Mouse (Mus musculus): Measurements from ENCODE around the gene BC051142.
"Not testable (repeated sequence)": the region's sequence is repeated elsewhere in the genome, so short reads cannot be mapped to it uniquely, and the experiment has no call there.

The BC051142 gene

DNA sequence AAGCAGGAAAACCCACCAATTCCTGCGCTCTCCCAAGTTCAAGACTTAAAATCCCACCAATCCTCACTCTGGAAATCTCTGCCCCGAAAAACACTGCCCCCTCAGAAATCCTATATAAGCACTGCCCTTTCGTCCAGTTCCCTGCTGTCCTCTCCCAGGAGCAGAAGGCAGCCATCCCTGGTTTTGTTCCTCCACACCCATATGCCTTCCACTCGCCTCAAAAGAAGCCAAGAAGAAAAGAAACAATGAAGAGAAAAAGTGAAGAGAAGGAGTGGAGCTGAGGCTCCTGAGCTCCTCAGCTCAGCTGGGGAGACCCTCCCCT lies 735 bp downstream of the BC051142 start:
- no peak for DNase-seq

- DNase-seq: peak; percentile 91 to 94
These were observed 12.5 kb downstream of the BC051142 start for GRCm38 (mm10) chr17:34411117-34411516.

DNA sequence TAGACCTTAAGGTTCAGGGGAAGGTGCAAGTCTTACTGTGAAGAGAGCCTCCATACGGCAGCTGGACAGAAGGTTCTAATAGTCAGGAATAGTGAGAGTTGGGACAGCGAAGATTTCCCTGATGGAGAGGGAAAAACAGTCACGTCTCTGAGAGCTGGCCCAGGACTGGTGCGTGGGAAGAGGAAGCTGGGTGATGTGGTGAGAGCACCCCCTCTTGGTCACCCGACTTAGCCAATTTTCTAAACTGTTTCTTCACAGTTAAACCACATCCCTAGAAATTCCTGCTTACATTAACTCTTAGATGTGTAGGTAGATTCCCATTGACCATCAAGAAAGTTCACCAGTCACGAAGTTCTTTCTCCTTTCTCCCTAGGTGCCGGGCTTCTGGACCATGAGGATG lies 21.4 kb downstream of the BC051142 start:
- DNase-seq: peak in 1 of 2 experiments; percentile 16

GRCm38 (mm10) chr17:34427597-34427996 lies 29.0 kb downstream of the BC051142 start:
- DNase-seq: no peak

DNA sequence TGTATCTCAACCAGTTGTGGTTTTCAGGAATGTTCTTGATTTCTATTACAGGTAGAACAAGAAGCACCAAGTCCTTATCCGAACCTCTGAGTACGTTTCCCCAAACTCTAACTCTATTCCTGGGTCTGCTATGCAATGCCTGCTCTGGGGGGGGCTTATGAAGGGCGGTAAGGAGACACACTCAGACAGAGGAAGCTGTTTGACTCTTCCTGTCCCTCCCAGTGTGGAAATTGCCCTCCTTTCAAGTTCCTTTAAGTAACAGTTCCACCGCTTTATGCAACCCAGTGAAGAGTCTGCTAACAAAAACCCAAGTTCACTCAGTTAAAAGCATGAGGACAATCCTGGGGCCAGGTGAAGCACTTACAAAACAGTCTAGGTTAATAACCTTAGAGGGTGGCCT lies 38.5 kb downstream of the BC051142 start:
- DNase-seq: no peak

DNA sequence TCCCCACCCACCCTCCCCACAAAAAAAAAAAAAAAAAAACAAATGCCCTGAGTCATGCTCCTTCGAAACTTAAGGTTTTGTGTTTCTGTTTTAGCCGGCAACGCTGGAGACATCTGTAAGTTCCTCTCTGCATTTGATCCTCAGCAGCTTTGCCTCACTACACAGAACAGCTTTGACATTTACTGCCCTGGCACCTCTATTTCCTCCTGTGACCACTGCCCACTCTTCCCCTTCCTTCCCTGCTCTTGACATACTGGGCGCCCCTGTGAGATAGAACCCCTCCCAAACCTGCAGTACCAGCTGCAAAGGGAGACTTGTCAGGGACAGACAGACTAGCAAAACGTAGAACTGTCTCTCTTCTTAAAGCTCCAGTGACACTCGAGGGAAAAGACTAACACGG lies 39.0 kb downstream of the BC051142 start:
- DNase-seq: no peak

DNA sequence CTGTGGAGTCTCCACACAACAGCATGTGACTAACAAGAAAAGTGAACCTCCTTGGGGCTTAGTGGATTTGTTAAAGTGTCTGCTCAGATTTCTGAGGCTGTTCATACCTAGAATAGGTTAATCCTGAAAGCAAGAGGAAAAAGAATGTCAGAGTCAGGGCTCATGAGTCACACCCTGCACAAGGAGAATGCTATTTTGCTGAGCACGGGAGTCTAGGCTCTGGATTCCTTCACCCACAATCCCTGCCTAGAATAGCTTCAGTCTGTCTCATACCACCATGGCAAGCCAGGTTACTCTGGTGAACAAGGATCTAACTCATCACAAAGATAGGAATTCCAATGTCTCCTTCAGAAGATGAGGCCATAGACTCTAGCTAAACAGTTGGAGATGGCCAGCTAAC lies 40.0 kb downstream of the BC051142 start:
- no peak for DNase-seq

DNA sequence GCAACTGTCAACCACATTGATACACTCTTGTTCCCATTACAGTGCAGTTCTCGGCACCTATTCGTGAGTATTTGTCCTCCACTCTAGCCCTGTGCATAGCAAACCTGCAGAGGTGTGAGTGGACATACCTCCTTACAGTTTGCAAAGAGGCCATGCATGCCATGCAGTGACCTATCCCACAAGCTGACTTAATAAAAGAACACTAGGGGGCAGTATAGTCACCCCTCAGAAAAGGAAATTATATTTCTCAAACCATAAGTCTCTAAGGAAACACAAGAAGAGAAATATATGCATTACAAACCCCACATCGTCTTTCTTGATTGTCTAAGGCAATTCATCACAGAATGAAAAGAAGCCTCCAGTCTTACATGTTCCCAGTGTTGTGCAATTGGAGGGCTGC lies 41.2 kb downstream of the BC051142 start:
- DNase-seq: peak; percentile 12 to 25

GRCm38 (mm10) chr17:34441990-34442389 lies 43.4 kb downstream of the BC051142 start:
- no peak for DNase-seq

GRCm38 (mm10) chr17:34448473-34449041 lies 49.9 kb downstream of the BC051142 start:
- no peak for DNase-seq

GRCm38 (mm10) chr17:34457668-34458067 lies 59.0 kb downstream of the BC051142 start:
- DNase-seq: no peak

- DNase-seq: no peak
These were observed 60.6 kb downstream of the BC051142 start for GRCm38 (mm10) chr17:34459255-34459654.

DNA sequence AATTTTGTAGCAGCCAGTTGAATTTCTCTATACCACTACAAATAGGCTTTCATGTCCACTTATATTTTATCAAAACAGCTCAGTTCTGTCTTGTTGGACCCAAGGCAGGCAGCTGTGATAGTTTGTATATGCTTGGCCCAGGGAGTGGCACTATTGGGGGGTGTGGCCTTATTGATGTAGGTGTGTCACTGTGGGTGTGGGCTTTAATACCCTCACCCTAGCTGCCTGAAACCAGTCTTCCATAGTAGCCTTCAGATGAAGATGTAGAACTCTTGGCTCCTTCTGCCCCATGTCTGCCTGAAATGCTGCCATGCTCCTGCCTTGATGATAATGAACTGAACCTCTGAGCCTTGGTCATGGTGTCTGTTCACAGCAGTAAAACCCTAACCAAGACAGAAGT lies 67.3 kb downstream of the BC051142 start:
- not testable (repeated sequence) for DNase-seq

DNA sequence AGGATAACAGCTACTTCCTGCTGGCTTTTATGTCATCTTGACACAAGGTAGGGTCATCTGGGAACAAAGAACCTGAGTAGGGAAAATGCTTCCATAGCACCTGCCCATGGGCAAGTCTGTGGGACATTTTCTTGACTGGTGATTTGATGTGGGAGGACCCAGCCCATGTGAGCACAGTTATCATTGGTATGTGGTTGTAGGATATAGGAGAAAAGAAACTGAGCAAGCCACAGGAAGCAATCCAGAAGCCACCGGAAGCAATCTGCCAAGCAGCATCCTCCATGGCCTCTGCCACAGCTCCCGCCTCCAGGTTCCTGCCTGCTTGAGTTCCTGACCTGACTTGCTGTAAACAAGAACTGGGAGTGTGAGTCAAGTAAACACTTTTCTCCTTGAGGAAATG lies 71.9 kb downstream of the BC051142 start:
- no peak for DNase-seq

- no peak for DNase-seq
These were observed 76.4 kb downstream of the BC051142 start for GRCm38 (mm10) chr17:34475060-34475459.

DNA sequence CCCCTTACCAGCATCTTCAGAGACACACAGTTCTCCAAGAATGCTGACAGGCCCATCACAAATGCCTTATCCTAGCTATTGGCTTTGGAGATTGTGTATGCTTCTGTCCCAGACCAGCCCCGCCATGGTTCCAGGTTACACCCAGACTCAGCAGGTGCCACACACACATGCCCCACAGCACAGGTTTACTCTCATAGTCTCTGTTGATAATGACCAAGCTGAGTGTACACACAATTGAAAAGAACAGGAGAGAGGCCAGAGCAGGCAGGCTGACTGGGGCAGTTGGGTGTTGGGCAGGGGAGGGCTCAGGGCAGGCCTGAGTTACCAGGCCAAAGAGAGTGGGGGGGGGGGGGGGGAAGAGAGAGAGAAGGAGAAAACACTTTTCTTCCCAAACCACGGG lies 77.8 kb downstream of the BC051142 start:
- no peak for DNase-seq

GRCm38 (mm10) chr17:34477238-34478013 lies 78.8 kb downstream of the BC051142 start, which contains the start of gene Btnl4:
Gene Btnl4 (minus strand): TSS chr17:34477318.
- DNase-seq: not testable (repeated sequence)

- no peak for DNase-seq
These were observed 94.2 kb downstream of the BC051142 start for GRCm38 (mm10) chr17:34492796-34493195.

DNA sequence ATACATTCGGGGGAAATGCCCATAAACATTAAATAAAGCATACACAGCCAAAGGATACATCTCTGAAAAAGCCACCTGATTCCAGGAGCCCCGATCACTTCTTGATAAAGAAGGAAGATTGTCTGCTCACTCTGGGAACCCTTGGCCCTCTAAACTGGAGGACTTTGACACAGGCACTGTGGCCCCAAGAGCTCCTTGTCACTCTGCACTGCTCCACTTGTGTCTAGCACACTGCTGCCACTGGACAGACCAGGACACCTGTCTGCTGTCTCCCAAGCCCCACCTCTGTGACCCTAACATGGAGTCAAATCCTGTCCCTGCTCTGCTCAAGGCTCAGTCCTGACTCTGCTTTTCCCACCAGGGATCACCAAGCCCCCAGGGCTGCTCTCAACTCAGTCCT lies 96.5 kb downstream of the BC051142 start:
- DNase-seq: not testable (repeated sequence)

GRCm38 (mm10) chr17:34496539-34496938 lies 97.9 kb downstream of the BC051142 start:
- no peak for DNase-seq

DNA sequence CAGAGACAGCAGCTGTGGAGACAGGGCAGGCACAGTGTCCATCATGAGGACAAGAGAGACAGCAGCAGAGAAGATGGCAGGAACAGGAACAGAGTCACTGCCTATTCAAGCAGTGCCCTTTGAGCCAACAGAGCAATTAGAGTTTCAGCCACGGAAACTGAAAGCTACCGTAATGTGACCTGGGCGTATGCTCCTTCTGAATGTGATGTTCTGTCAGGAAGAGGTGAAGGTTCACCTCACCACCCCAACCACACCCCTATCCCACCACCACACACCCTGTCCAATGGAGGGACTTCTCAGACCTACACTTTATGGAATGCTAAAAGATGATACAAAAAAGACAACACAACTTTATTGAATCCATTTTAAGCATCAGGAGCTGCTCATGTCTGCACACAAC lies 98.7 kb downstream of the BC051142 start:
- DNase-seq: not testable (repeated sequence)

DNA sequence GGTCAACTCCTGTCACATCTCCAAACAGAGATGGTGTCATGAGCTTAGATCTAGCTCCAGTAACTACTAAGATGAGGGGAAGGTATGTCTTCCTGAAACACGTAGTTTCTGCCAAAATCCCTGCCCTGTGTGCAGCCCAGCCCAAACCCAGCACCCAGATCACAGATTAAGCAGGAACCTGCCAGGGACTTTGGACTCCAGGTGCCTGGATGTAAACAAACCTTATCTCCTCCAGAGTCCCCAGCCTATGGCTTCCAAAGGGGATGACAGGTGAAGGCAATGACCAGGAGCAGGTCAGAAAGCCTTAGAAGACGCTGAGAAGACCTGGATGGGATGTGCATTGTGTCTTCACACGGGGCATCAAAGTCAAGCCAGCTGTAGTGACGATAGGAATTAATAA lies 99.1 kb downstream of the BC051142 start:
- DNase-seq: not testable (repeated sequence)

DNA sequence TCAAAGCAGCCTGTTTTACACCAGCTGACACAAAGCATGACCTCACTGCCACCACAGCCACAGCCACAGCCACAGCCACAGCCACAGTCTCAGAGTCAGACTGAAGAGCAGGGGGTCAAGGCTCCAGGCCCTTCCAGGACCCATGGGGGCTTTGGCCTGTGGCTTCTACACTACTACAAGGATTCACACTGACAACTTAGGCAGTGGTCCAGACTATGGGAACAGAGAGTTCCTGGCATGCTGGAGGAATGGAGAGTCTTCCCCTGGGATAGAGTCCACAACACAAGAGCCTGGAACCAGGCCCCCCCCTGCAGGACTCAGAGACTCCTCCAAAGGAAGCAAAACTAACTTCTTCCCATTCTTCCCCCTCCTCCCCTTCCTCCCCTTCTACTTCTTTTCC lies 109.0 kb downstream of the BC051142 start:
- no peak for DNase-seq

Data from B cell, adult 2 months (primary cell).